Mouse (Mus musculus): ENCODE measurements around the gene Pde4c.

- TF ChIP-seq POLR2A (IDR thresholded peaks at IDR 0.05; ENCODE audit: insufficient read depth, low read depth, low read length) (no peak), CTCF (IDR thresholded peaks at IDR 0.05; ENCODE audit: insufficient read depth, low read depth, low read length) (no peak)
These were observed 22.2 kb downstream of the Pde4c start for GRCm38 (mm10) chr8:70745691-70746220.
